Mouse (Mus musculus) layer of hippocampus, adult 9-10 months (tissue): ENCODE results near the gene Usp9y.

ENCODE experiments used
- DNase-seq: peaks from one replicate; pipeline ENCODE4 v3.0.0; 2022; ENCODE audit warnings: low spot score

Usp9y gene

DNA sequence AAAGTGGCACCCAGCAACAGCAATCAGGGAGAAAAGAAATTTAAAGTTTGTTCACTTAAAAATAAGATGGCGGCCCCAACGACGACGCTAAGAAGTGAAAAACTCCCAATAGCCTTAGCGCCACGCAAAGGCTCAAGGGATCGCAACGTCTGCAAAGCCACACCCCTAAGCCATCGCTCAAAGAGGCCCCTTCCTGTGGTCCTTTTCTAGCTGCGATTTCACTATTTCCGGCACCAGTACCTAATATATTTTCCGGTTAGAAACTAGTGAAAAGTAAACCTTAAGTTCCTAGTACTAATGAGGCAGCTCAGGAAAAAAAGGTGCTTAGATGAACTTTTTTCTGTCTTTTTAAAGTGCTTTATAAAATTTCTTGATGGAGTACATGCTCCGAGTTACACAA lies at the start of gene Usp9y:
Gene Usp9y (minus strand): TSS at position 101 of the 400 bp plus-strand sequence.
- DNase-seq: no peak

- no peak for DNase-seq
Measured at GRCm38 (mm10) chrY:1293708-1294107, 165.9 kb downstream of the Usp9y start.

GRCm38 (mm10) chrY:1286171-1286795 lies 173.3 kb downstream of the Usp9y start, which contains the start of gene Ddx3y:
Gene Ddx3y (minus strand): TSS chrY:1286629.
- DNase-seq: no peak

- DNase-seq: no peak
Measured at GRCm38 (mm10) chrY:1285735-1286134, 173.8 kb downstream of the Usp9y start.
